Mouse (Mus musculus) spleen, adult 2 months (tissue): ENCODE measurements around the gene Olfr718-ps1.

ENCODE experiments used
- CTCF ChIP-seq: fragments of 200-500 bp; IDR thresholded peaks from 2 replicates; pipeline ENCODE4 v1.5.1; 2011; ENCODE audit warnings: mild to moderate bottlenecking, inconsistent platforms; ENCODE audit not compliant: insufficient read depth, insufficient read length, insufficient replicate concordance; ENCODE audit errors: extremely low read depth
- POLR2A ChIP-seq: fragments of 200-500 bp; IDR thresholded peaks from 2 replicates; pipeline ENCODE4 v1.6.1; 2011; ENCODE audit warnings: low read depth, low read length, inconsistent platforms

GRCm38 (mm10) chr5:143130342-143130741 lies 17.0 kb downstream of the Olfr718-ps1 start:
- TF ChIP-seq POLR2A = no peak
- TF ChIP-seq CTCF = no peak
